Mouse (Mus musculus): ENCODE data around the gene Gm17660. TPM values are rescaled to one million over a fixed set of nuclear protein-coding genes. Genes with fewer than 3 reads are reported as not detected.

The Gm17660 gene
- total and polyA plus RNA-seq, 3 experiments, result not detected

DNA sequence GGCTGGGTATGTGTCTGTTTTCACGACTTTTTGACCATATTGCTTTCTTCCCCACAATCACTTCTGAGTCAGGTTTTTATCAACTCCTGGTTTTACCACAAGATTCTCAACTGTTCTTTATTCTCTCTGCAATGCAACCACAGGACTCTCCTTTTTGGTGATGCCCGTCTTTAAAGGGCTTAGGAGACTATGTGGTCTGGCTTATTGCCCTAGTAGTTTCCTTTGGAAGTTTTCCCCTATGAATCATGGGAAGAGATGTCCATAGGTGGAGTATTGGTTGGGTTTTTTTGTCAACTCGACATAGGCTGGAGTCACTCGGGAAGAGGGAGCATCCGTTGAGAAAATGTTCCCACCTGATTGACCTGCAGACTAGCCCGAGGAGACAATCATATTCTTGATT is 3.3 kb upstream of the Gm17660 start:
- no peak for DNase-seq

DNA sequence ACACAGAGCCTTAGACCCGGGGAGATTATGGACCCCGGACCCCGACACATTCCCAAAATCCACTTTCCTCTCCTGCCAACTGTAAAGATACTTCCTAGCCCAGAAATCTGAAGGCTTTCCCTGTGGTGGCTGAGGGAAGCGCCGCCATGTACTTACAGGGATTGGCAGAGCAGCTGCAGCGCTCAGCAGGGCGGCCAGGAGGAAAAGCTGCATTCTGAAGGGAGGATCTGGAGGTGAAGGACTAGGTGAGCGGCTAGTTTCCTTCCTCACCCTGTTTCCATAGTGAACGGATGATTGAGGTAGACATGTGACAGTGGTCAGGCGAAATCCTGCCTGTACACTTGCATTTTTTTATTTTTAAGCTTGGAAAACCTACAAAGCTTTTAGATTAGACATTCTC is 1.0 kb downstream of the Gm17660 start:
- DNase-seq, result no peak

DNA sequence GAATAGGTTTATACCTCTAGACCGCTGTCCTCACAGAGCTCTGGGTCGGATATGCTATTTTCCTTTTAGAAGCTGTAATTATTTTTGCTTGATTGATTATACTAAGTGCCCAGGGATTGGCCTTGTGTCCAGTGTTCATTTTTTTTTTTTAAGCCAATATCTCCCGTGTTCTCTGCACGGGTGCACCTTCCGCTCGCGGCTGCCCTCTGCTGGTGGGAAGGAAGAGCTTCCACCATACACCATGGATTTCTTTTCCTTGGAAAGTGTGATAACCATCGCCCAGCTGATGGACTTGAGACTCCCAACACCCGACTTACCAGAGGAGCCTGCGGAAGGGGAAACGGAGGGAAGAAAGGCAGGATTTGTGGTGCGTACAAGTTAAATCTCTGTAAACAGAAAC is 3.0 kb downstream of the Gm17660 start:
- peak; percentile 56 for DNase-seq

DNA sequence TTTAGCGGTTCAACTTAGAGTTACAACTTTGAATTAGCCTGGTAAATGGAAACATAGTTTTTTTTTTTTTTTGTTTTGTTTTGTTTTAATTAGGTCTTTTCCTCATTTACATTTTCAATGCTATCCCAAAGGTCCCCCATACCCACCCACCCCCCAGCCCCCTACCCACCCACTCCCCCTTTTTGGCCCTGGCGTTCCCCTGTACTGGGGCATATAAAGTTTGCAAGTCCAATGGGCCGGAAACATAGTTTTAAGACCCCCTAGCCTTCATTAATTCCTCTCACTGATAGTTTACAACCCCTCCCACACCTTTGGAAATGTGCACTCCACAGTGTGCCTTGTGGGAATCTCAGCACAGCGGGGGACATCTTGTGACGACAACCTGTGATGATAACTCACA is 3.8 kb downstream of the Gm17660 start:
- DNase-seq, result no peak

GRCm38 (mm10) chr5:104072272-104072886 is 5.0 kb downstream of the Gm17660 start:
- no peak for DNase-seq

DNA sequence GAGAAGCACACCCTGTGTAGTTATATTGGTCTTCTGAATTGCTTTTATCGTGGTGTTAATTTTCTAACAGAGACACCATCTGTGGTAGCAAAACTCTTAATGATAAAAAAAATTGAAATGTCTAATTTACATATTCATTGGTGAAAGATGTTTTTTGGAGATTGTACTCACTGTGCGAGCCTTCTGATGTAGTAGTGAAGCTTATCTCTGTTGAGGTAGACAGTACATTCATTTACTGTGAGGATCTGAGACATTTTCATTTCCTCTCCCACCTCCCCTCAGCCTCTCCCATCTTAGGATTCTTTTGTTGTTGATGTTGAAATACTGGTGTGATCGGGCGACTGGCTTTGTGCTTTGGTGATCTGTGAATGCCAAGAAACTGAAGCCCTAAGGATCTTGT is 6.4 kb downstream of the Gm17660 start:
- no peak for DNase-seq

- peak; percentile 17 for DNase-seq
These were observed 8.7 kb downstream of the Gm17660 start for GRCm38 (mm10) chr5:104068751-104069150.

DNA sequence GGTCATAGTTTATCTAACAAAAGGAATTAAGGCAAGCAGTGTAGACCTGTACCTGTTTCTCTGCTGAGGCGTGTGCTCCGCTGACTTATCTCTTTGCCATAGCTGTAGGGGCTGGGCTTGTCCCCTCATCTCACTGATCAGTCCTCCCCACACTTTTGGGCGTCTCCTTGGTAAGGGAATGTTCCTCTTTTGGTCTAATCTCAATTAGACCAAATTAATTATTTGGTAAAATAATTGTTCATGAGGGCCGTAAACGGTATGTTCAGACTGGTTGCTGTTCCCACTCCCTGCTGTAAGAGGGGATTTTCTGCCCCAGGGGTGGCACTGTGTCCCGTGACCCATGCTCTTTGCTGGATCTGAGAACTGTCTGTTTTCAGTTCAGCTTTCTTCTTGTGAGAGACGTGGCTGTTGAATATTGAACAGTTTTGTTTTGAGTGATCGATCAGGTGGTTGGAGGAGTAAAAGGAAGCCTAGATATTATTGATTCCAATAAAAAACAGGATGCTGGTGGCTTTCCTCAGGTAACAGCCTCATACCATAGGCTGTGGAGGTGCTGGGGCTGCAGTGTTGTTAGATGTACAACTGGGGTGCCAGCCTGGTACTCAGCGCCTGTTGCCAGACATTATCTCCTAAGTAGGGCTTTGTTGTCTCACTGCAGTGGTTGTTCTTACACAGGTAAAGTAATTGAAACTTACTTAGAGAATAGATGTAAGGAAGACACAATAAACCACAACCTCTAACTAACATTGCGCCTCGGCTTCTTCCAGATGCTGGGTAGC is 14.4 kb downstream of the Gm17660 start:
- no peak for DNase-seq

DNA sequence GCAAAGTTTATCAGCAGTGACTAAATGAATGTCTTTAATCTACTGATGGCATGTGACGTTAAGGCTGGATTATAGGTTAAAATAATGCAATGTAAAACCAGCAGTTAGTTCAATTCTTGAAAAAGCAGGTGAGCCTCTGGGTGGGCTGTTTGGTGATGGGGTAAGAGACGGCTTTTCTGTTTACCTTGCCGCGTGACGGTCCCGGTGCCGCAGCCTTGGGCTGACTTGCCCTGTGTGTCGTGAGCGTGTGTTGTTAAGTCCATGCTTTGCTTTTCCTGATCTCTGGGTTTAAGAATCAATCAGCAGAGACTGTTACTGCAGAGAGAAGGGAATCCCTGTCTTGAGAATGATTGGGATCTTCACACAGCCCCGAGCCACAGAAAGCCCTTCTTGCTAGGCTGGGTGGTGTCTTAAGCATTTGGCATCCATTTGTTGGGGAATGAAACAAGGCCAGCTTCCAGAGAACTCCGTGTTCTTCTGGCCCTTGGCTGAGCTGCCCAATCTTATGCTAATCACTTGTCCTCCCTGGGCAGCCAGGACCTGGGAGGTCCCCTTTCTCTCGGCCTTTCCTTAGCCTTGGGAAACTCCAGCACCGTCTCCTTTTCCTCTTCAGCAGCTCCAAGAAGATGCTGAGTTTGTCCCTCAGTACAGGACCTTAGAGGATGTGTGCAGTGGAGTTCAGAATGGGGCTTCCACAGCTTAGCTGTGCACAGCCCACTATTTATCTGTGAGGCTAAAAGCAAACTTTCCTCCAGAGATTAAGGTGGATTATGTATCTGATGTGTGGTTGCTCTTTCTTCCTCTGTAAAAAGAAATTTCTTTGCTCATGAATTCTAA is 15.3 kb downstream of the Gm17660 start:
- no peak for DNase-seq

GRCm38 (mm10) chr5:104060429-104060828 is 17.0 kb downstream of the Gm17660 start:
- DNase-seq, result no peak

GRCm38 (mm10) chr5:104059628-104060027 is 17.8 kb downstream of the Gm17660 start:
- no peak for DNase-seq

DNA sequence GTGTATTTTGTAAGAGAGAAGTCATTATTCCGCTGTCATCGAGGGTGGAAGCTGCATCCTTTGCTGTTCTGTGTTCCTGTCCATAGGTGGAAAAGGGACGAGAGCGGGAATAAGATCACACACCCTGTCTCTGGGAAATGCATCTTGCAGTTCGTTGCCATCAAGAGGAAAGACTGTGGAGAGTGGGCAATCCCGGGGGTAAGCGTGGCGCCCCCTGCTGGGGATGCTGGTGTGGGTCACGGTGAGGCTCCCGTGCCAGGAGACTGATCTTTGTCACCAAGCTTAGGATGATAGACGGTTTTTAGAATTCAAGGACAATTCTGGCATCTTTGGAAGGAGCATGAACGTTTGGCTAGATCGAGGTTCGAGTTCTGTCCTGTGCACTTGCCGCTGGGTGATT is 19.4 kb downstream of the Gm17660 start:
- DNase-seq, result peak; percentile 50

GRCm38 (mm10) chr5:104056295-104056694 is 21.1 kb downstream of the Gm17660 start:
- DNase-seq, result peak; percentile 53

- no peak for DNase-seq
These were observed 21.6 kb downstream of the Gm17660 start for GRCm38 (mm10) chr5:104055816-104056215.

- DNase-seq, result no peak
These were observed 22.5 kb downstream of the Gm17660 start for GRCm38 (mm10) chr5:104054938-104055337.

DNA sequence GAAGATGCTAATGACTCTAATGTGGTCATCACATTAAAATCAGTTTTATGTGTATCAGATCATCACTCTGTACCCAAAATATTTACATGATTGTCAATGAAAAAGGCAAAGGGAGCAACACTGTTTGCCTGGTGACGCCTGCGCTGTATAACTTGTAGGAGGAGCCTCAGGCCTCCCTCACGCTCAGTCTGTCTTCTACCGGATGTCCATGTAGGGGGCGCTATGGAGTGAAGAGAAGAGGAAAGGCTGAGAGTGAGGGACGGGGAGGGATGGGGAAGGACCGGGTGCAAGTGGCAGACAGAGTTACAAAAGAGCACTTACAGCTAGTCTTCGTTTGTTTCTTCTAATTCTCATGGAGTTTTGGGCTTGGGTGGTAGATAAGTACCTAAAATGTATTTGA is 24.5 kb downstream of the Gm17660 start:
- no peak for DNase-seq

- no peak for DNase-seq
These were observed 29.3 kb downstream of the Gm17660 start for GRCm38 (mm10) chr5:104048139-104048538.

DNA sequence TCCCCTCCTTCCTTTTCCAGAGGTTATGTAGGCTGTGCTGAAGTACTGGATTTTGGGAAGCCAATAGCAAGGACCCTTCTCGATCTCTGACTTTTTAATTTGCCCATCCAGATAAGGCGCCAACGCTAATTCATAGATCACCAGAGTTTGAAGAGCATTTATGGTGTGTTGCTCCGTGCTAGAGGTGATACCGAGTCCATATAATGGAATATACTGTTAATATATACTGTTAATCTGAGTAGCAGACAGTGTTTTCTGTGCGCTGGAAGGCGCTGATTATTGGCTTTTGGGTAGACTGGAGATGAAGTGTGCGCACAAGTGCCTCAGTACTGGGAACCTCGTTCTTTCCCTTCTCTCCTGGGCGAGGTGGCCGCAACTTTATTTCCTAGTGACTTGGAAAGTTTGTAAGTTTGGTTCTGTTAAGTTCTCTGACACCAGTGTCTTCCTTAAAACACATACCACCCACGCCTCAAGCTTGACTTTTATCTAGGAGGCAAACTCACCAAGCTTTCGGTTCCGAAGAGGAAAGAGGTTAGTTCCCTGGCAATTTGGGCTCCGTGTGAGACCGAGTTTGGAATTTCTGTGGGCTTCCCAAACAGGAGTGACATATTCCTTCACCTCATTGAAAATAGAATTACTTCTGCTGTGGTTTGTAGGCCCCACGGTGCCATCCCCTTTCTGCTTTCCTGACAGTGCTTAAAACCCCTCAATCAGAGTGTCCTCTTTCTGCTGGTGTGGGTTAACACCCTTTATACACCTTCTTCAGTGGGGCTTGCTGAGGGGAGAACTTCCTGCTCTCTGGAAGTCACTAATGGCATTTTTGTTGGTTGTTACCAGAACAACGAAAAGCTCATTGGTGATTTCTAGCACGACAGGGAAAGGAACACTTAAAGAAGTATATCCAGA is 30.0 kb downstream of the Gm17660 start:
- DNase-seq, result peak; percentile 33

DNA sequence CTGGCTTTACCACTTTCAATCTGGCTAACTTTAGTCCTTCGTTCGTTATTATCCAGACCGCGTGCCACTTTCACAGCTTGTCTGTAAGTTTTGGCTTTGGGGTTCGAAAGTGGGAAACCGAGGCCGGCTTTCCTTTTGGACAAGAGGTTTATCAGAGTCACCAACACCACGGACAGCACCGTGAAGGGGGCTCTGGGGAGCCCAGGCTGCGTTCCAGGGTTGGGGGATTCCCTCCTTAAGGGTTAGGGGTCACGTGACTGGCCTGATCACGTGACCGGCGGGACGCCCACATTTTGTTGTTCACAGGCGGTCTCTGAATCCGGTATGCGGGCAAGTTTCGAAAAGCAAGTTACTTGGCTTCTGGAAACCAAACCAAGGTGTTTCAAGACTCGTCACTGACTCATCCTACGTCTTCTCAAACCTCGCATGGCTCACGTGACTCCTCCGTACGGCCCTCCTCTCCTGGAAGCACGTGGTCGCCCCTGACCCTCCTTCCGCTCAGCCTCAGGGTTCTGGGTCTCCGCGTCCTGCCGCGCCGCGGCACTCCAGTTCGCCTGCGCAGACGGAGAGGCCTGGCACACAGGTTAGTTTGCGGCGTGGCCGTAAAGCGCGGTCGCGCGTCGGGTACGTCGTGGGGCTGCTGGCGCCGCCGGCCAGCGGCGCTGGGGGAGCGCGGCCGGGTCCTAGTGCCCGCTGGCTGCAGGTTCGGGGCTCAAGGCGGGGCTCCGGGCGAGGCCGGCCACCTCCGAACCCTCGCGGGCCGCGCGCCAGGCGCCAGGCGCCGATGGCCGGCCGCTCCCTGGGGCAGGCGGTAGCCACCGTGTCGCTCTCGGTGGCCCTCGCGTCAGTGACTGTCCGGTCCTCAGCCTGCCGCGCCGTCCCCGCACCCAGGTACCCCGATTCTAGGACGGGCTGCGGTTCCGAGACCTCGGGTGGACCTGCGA is 30.9 kb downstream of the Gm17660 start, which contains the start of gene Nudt9:
Gene Nudt9 (plus strand): TSS at position 51 of the 944 bp plus-strand sequence.
- DNase-seq, result peak; percentile 99

DNA sequence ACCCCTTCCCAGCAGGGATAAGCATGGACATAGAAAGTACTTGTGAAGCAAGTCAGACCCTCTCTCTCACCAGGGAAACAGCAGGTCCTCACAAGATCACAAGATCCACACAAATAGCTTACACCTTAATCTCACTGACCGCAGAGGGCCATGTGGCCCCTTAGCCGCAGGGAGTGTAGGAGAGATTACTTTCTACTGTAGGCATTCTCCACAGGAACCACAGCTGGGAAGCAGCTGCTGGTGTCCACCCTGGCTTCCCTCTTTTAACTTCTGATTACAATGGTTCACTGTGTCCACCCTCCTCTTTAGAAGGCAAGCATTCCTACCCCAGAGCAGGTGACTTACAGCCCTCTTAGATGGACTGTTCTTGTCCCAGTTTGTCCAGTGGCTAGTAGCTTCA is 33.7 kb downstream of the Gm17660 start:
- no peak for DNase-seq

DNA sequence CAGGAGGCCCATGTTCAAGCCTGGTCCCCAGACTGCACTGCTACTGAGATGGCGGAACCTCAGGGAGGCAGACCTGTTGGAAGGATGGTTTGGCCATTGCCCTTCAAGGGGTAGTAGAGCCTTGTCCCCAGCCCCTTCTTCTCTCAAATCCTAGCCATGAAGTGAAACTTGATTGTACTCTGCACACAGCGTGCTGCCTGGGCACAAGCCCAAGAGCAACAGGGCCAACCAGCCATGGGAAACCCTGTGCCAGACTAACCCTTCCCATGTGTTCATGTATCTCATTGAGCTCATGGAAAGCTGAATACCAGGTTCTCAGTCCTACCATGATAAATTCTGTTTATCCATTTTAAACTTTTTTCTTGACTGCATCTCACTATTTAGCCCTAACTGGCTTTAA is 34.5 kb downstream of the Gm17660 start:
- DNase-seq, result no peak
